Mouse (Mus musculus) liver, postnatal 0 days (tissue): Measurements from ENCODE around the gene a. TPM values are rescaled to one million over a fixed set of nuclear protein-coding genes. Genes with fewer than 3 reads are reported as not detected.

Experiments used
- ATAC-seq: fragments of 200-750 bp; cut with Nextera tagmentation; 2 replicates; pipeline ENCODE4 v1.8.0; 2017; ENCODE audit warnings: mild to moderate bottlenecking, moderate library complexity
- DNase-seq: peaks from one replicate; pipeline ENCODE4 v3.0.0-alpha.2; 2016
- H3K27ac ChIP-seq: fragments of 300-500 bp; sonication (generic); 2 replicates; pipeline ENCODE4 v1.5.1; 2014; ENCODE audit warnings: antibody characterized with exemption, moderate library complexity, mild to moderate bottlenecking, low read depth
- H3K27me3 ChIP-seq: fragments of 300-500 bp; sonication (generic); 2 replicates; pipeline ENCODE4 v1.6.1; 2014; ENCODE audit warnings: low read length, control low read depth, mixed read lengths; ENCODE audit not compliant: insufficient read depth
- H3K36me3 ChIP-seq: fragments of 300-500 bp; sonication (generic); replicated peaks from 2 replicates; pipeline ENCODE4 v1.6.1; 2014; ENCODE audit warnings: mild to moderate bottlenecking, control low read depth, low read length, moderate library complexity, mixed read lengths; ENCODE audit not compliant: insufficient read depth
- H3K4me1 ChIP-seq: fragments of 300-500 bp; sonication (generic); 2 replicates; pipeline ENCODE4 v1.6.1; 2014; ENCODE audit warnings: antibody characterized with exemption, mild to moderate bottlenecking, control low read depth; ENCODE audit not compliant: insufficient read depth
- H3K4me2 ChIP-seq: fragments of 300-500 bp; sonication (generic); 2 replicates; pipeline ENCODE4 v1.6.1; 2014; ENCODE audit warnings: low read depth, mild to moderate bottlenecking, low read length, moderate library complexity, mixed read lengths
- H3K4me3 ChIP-seq: fragments of 300-500 bp; sonication (generic); 2 replicates; pipeline ENCODE4 v1.5.1; 2014; ENCODE audit warnings: low read depth, low read length
- H3K9ac ChIP-seq: fragments of 300-500 bp; sonication (generic); replicated peaks from 2 replicates; pipeline ENCODE4 v1.6.1; 2014; ENCODE audit warnings: mild to moderate bottlenecking, moderate library complexity
- H3K9me3 ChIP-seq: fragments of 300-500 bp; sonication (generic); 2 replicates; pipeline ENCODE4 v1.6.1; 2016; ENCODE audit warnings: mild to moderate bottlenecking, control low read depth, low read length, mixed read lengths
- CTCF ChIP-seq: sonication (generic); IDR thresholded peaks from 2 replicates; pipeline ENCODE4 v1.5.1; 2016; ENCODE audit warnings: antibody characterized with exemption, low read depth
- EP300 ChIP-seq: IDR thresholded peaks from 2 replicates; pipeline ENCODE4 v1.6.1; 2016; ENCODE audit warnings: antibody characterized with exemption, low read depth, mild to moderate bottlenecking
- whole genome bisulfite sequencing: fragments of 180-500 bp; shearing (Covaris S2); extraction: QIAGEN DNeasy Blood & Tissue Kit; methylation state at CpG from one replicate; pipeline ENCODE4 v1.1.7; 2014; ENCODE audit not compliant: insufficient replicate concordance; 5-methylcytosine and 5-hydroxymethylcytosine counted together
- polyA plus RNA-seq: library from polyadenylated mRNA; unstranded; fragments of >200 nt; fragmentation: Nextera tagmentation; extraction: Ambion mirVana; gene quantifications from 2 replicates; pipeline ENCODE4 v1.2.1, GENCODE M21; 2015

Gene a
- polyA plus RNA-seq, 1 experiment from 2014 or later: not detected

- Histone ChIP-seq H3K4me2 (no peak overlapping the region), H3K9me3 (no peaks in the 10 kb centered on the region), H3K4me1 (no peaks in the 10 kb centered on the region), H3K9ac (no peak overlapping the region), H3K36me3 (no peaks in the 10 kb centered on the region), H3K27me3 (no peaks in the 10 kb centered on the region), H3K27ac (no peak overlapping the region), H3K4me3 (no peak overlapping the region)
- 59% methylated on average over 4 of the region's 4 CpGs for WGBS
- peak; percentile 40; the same call in 1 of the 2 replicates for TF ChIP-seq CTCF
- TF ChIP-seq EP300: no peak
- no peak for ATAC-seq
- no peak for DNase-seq
Measured at GRCm38 (mm10) chr2:154933884-154934283, 142.7 kb downstream of the a start.

- no peaks in the 10 kb centered on the region for H3K27me3 ChIP-seq
- 67% methylated on average over 6 of the region's 6 CpGs for WGBS
- TF ChIP-seq CTCF: no peak
- TF ChIP-seq EP300: no peak
- H3K4me2 ChIP-seq: no peak overlapping the region
- no peak for DNase-seq
- no peaks in the 10 kb centered on the region for H3K9me3 ChIP-seq
- ATAC-seq: no peak
- H3K27ac ChIP-seq: no peak overlapping the region
- H3K9ac ChIP-seq: no peak overlapping the region
- no peak overlapping the region for H3K4me3 ChIP-seq
- no peaks in the 10 kb centered on the region for H3K4me1 ChIP-seq
- H3K36me3 ChIP-seq: no peaks in the 10 kb centered on the region
Measured at GRCm38 (mm10) chr2:154936106-154936505, 144.9 kb downstream of the a start.

- 70% methylated on average over 11 of the region's 11 CpGs for WGBS
- H3K9ac ChIP-seq: no peak overlapping the region
Measured at GRCm38 (mm10) chr2:154936536-154937155, 145.4 kb downstream of the a start.

GRCm38 (mm10) chr2:154937547-154938390 lies 146.6 kb downstream of the a start:
- H3K27ac ChIP-seq: no peak overlapping the region
- DNase-seq (no peak), ATAC-seq (no peak)

More at GRCm38 (mm10) chr2:154936536-154937155, 145.4 kb downstream of the a start:
- no peaks in the 10 kb centered on the region for H3K4me1 ChIP-seq
- no peaks in the 10 kb centered on the region for H3K36me3 ChIP-seq
- no peak overlapping the region for H3K27ac ChIP-seq
- no peak for TF ChIP-seq CTCF
- TF ChIP-seq EP300: no peak
- H3K27me3 ChIP-seq: no peaks in the 10 kb centered on the region
- DNase-seq (no peak), ATAC-seq (no peak)
- H3K4me2 ChIP-seq: no peak overlapping the region
- no peak overlapping the region for H3K4me3 ChIP-seq
- H3K9me3 ChIP-seq: no peaks in the 10 kb centered on the region

GRCm38 (mm10) chr2:154941952-154942351 lies 150.8 kb downstream of the a start:
- DNase-seq (no peak), ATAC-seq (no peak)
- H3K36me3 ChIP-seq: no peaks in the 10 kb centered on the region
- H3K27ac ChIP-seq: no peak overlapping the region
- H3K4me2 ChIP-seq: 0 out of 2 replicates have a peak overlapping the region, but pooled peaks have one; percentile 18
- no peaks in the 10 kb centered on the region; the same call in 1 of the 2 replicates for H3K4me1 ChIP-seq
- no peak overlapping the region for H3K9ac ChIP-seq
- no peak overlapping the region for H3K4me3 ChIP-seq
- WGBS: 35% methylated on average over 10 of the region's 10 CpGs
- TF ChIP-seq CTCF (no peak), EP300 (no peak)
- H3K27me3 ChIP-seq: no peaks in the 10 kb centered on the region
- H3K9me3 ChIP-seq: no peaks in the 10 kb centered on the region

More at GRCm38 (mm10) chr2:154937547-154938390, 146.6 kb downstream of the a start:
- TF ChIP-seq EP300 (no peak), CTCF (no peak)
- Histone ChIP-seq H3K9ac (no peak overlapping the region), H3K36me3 (no peaks in the 10 kb centered on the region), H3K4me3 (no peak overlapping the region), H3K4me1 (no peaks in the 10 kb centered on the region; the same call in 1 of the 2 replicates), H3K27me3 (no peaks in the 10 kb centered on the region), H3K4me2 (no peak overlapping the region), H3K9me3 (no peaks in the 10 kb centered on the region)
- WGBS: 65% methylated on average over 8 of the region's 8 CpGs

- Histone ChIP-seq H3K9me3 (no peaks in the 10 kb centered on the region), H3K4me1 (no peaks in the 10 kb centered on the region; the same call in 1 of the 2 replicates), H3K36me3 (no peaks in the 10 kb centered on the region), H3K4me3 (no peak overlapping the region), H3K27ac (no peak overlapping the region), H3K27me3 (no peaks in the 10 kb centered on the region), H3K4me2 (peak overlapping the region; percentile 47), H3K9ac (no peak overlapping the region)
- TF ChIP-seq EP300 (no peak), CTCF (no peak)
- no peak for ATAC-seq
- DNase-seq: no peak
- 58% methylated on average over 11 of the region's 11 CpGs for WGBS
Measured at GRCm38 (mm10) chr2:154942546-154942945, 151.3 kb downstream of the a start.
